Mouse (Mus musculus) lung, postnatal 0 days (tissue): ENCODE results near the gene Adgrl2. TPM values are rescaled to one million over a fixed set of nuclear protein-coding genes. Genes with fewer than 3 reads are reported as not detected.

ENCODE experiments used
- ATAC-seq: fragments of 200-750 bp; cut with Nextera tagmentation; 2 replicates; pipeline ENCODE4 v1.8.0; 2017; ENCODE audit warnings: moderate library complexity
- DNase-seq: peaks from one replicate; pipeline ENCODE4 v3.0.0-alpha.2; 2016; ENCODE audit warnings: low spot score
- H3K27ac ChIP-seq: fragments of 300-500 bp; sonication (generic); 2 replicates; pipeline ENCODE4 v1.5.1; 2014; ENCODE audit warnings: antibody characterized with exemption, mild to moderate bottlenecking, low read length, mixed read lengths
- H3K27me3 ChIP-seq: fragments of 300-500 bp; sonication (generic); replicated peaks from 2 replicates; pipeline ENCODE4 v1.6.1; 2014; ENCODE audit warnings: low read length, mixed read lengths; ENCODE audit not compliant: insufficient read depth
- H3K36me3 ChIP-seq: fragments of 300-500 bp; sonication (generic); 2 replicates; pipeline ENCODE4 v1.6.1; 2014; ENCODE audit warnings: low read length, mixed read lengths; ENCODE audit not compliant: insufficient read depth
- H3K4me1 ChIP-seq: fragments of 300-500 bp; sonication (generic); 2 replicates; pipeline ENCODE4 v1.6.1; 2014; ENCODE audit warnings: antibody characterized with exemption, low read depth, low read length, mixed read lengths; ENCODE audit not compliant: insufficient read depth
- H3K4me2 ChIP-seq: fragments of 300-500 bp; sonication (generic); replicated peaks from 2 replicates; pipeline ENCODE4 v1.6.1; 2014; ENCODE audit warnings: low read depth, mild to moderate bottlenecking, low read length, moderate library complexity, mixed read lengths
- H3K4me3 ChIP-seq: fragments of 300-500 bp; sonication (generic); 2 replicates; pipeline ENCODE4 v1.5.1; 2014; ENCODE audit warnings: low read depth, low read length
- H3K9ac ChIP-seq: fragments of 300-500 bp; sonication (generic); replicated peaks from 2 replicates; pipeline ENCODE4 v1.6.1; 2014; ENCODE audit warnings: low read depth, mild to moderate bottlenecking
- H3K9me3 ChIP-seq: fragments of 300-500 bp; sonication (generic); 2 replicates; pipeline ENCODE4 v1.6.1; 2016; ENCODE audit warnings: low read length, mixed read lengths
- CTCF ChIP-seq: IDR thresholded peaks from 2 replicates; pipeline ENCODE4 v1.5.1; 2016; ENCODE audit warnings: antibody characterized with exemption, mild to moderate bottlenecking
- EP300 ChIP-seq: IDR thresholded peaks from 2 replicates; pipeline ENCODE4 v1.6.1; 2016; ENCODE audit warnings: antibody characterized with exemption, mild to moderate bottlenecking, control low read depth
- WGBS: fragments of 180-500 bp; shearing (Covaris S2); extraction: QIAGEN DNeasy Blood & Tissue Kit; methylation state at CpG from one replicate; pipeline ENCODE4 v1.1.7; 2014; 5-methylcytosine and 5-hydroxymethylcytosine counted together
- polyA plus RNA-seq: library from polyadenylated mRNA; unstranded; fragments of >200 nt; fragmentation: Nextera tagmentation; extraction: Ambion mirVana; gene quantifications from 2 replicates; pipeline ENCODE4 v1.2.1, GENCODE M21; 2015

Adgrl2 gene
- polyA plus RNA-seq, 1 experiment from 2014 or later = 46.3 TPM

- H3K9me3 ChIP-seq = no peaks in the 10 kb centered on the region
- H3K9ac ChIP-seq = no peak overlapping the region
- no peak overlapping the region for H3K27ac ChIP-seq
- no peaks in the 10 kb centered on the region for H3K27me3 ChIP-seq
- no peaks in the 10 kb centered on the region for H3K36me3 ChIP-seq
- no peak overlapping the region for H3K4me2 ChIP-seq
- ATAC-seq = no peak
- no peak for DNase-seq
- 46% methylated on average over 8 of the region's 8 CpGs for WGBS
- peaks cover 13% of the 10 kb centered on the region; the same call in 1 of the 2 replicates for H3K4me1 ChIP-seq
- TF ChIP-seq EP300 (no peak), CTCF (peak; percentile 63)
- H3K4me3 ChIP-seq = no peak overlapping the region
These were observed 11.8 kb downstream of the Adgrl2 start for GRCm38 (mm10) chr3:148978541-148978940.

- ATAC-seq (no peak), DNase-seq (no peak)
- H3K4me1 ChIP-seq = peaks cover 13% of the 10 kb centered on the region; the same call in 1 of the 2 replicates
- no peaks in the 10 kb centered on the region for H3K36me3 ChIP-seq
- peak overlapping the region; percentile 55; the same call in 1 of the 2 replicates for H3K4me2 ChIP-seq
- H3K9me3 ChIP-seq = no peaks in the 10 kb centered on the region
- no peak for TF ChIP-seq CTCF
- no peak for TF ChIP-seq EP300
- H3K9ac ChIP-seq = no peak overlapping the region
- H3K4me3 ChIP-seq = no peak overlapping the region
- no peak overlapping the region for H3K27ac ChIP-seq
- WGBS = 72% methylated on average over 6 of the region's 6 CpGs
- H3K27me3 ChIP-seq = no peaks in the 10 kb centered on the region
These were observed 12.5 kb downstream of the Adgrl2 start for GRCm38 (mm10) chr3:148977838-148978237.

GRCm38 (mm10) chr3:148977124-148977529 is 13.2 kb downstream of the Adgrl2 start:
- Histone ChIP-seq H3K27me3 (no peaks in the 10 kb centered on the region), H3K4me2 (peak overlapping the region; percentile 55), H3K9ac (no peak overlapping the region; the same call in 1 of the 2 replicates), H3K4me1 (peaks cover 13% of the 10 kb centered on the region; the same call in 1 of the 2 replicates), H3K9me3 (no peaks in the 10 kb centered on the region), H3K27ac (no peak overlapping the region), H3K36me3 (no peaks in the 10 kb centered on the region), H3K4me3 (0 out of 2 replicates have a peak overlapping the region, but pooled peaks have one; percentile 4)
- 12% methylated on average over 16 of the region's 16 CpGs for WGBS
- peak; percentile 55 for DNase-seq
- ATAC-seq = peak; percentile 64
- TF ChIP-seq CTCF (no peak), EP300 (no peak)

- no peak for TF ChIP-seq EP300
- no peak for TF ChIP-seq CTCF
- Histone ChIP-seq H3K9ac (no peak overlapping the region), H3K9me3 (no peaks in the 10 kb centered on the region), H3K27me3 (no peaks in the 10 kb centered on the region), H3K4me1 (no peaks in the 10 kb centered on the region; the same call in 1 of the 2 replicates), H3K4me2 (no peak overlapping the region), H3K4me3 (no peak overlapping the region), H3K27ac (no peak overlapping the region), H3K36me3 (no peaks in the 10 kb centered on the region)
- WGBS = 64% methylated on average over 11 of the region's 11 CpGs
- ATAC-seq (no peak), DNase-seq (no peak)
These were observed 18.3 kb downstream of the Adgrl2 start for GRCm38 (mm10) chr3:148971893-148972596.

GRCm38 (mm10) chr3:148964991-148965605 is 25.3 kb downstream of the Adgrl2 start:
- no peaks in the 10 kb centered on the region for H3K27me3 ChIP-seq

GRCm38 (mm10) chr3:148963381-148964044 is 26.8 kb downstream of the Adgrl2 start:
- peaks cover 25% of the 10 kb centered on the region for H3K4me1 ChIP-seq
- DNase-seq = no peak

More at GRCm38 (mm10) chr3:148964991-148965605, 25.3 kb downstream of the Adgrl2 start:
- H3K4me3 ChIP-seq = no peak overlapping the region
- TF ChIP-seq EP300 (no peak), CTCF (no peak)
- DNase-seq (no peak), ATAC-seq (no peak)
- H3K27ac ChIP-seq = no peak overlapping the region
- 65% methylated on average over 13 of the region's 13 CpGs for WGBS
- no peaks in the 10 kb centered on the region for H3K36me3 ChIP-seq
- peaks cover 9% of the 10 kb centered on the region for H3K4me1 ChIP-seq
- H3K4me2 ChIP-seq = no peak overlapping the region
- H3K9ac ChIP-seq = no peak overlapping the region
- H3K9me3 ChIP-seq = no peaks in the 10 kb centered on the region

More at GRCm38 (mm10) chr3:148963381-148964044, 26.8 kb downstream of the Adgrl2 start:
- Histone ChIP-seq H3K9ac (no peak overlapping the region), H3K9me3 (no peaks in the 10 kb centered on the region), H3K36me3 (no peaks in the 10 kb centered on the region), H3K27me3 (no peaks in the 10 kb centered on the region), H3K4me2 (no peak overlapping the region), H3K27ac (no peak overlapping the region), H3K4me3 (no peak overlapping the region)
- WGBS = 87% methylated on average over 5 of the region's 5 CpGs
- no peak for TF ChIP-seq EP300
- no peak for TF ChIP-seq CTCF
- ATAC-seq = no peak
